Mouse (Mus musculus): ENCODE measurements around the gene Sh2d2a.
"Not testable (repeated sequence)": the region's sequence is repeated elsewhere in the genome, so short reads cannot be mapped to it uniquely, and the experiment has no call there.

The Sh2d2a gene

GRCm38 (mm10) chr3:87846650-87847110 is at the start of gene Sh2d2a:
Sh2d2a (plus strand) TSS chr3:87846755.
- peak; percentile 89 for DNase-seq (ENCODE audit: low spot score)

GRCm38 (mm10) chr3:87801681-87802080 is 44.9 kb upstream of the Sh2d2a start:
- no peak for DNase-seq (ENCODE audit: low spot score)

GRCm38 (mm10) chr3:87804038-87804677 is 42.4 kb upstream of the Sh2d2a start:
- DNase-seq (ENCODE audit: low spot score): no peak

- DNase-seq (ENCODE audit: low spot score): no peak
Observed at GRCm38 (mm10) chr3:87809322-87809962, 37.1 kb upstream of the Sh2d2a start.

GRCm38 (mm10) chr3:87811297-87811696 is 35.3 kb upstream of the Sh2d2a start:
- no peak for DNase-seq (ENCODE audit: low spot score)

- DNase-seq (ENCODE audit: low spot score): no peak
Observed at GRCm38 (mm10) chr3:87812413-87812812, 34.1 kb upstream of the Sh2d2a start.

- no peak for DNase-seq (ENCODE audit: low spot score)
Observed at GRCm38 (mm10) chr3:87812873-87813272, 33.7 kb upstream of the Sh2d2a start.

- no peak for DNase-seq (ENCODE audit: low spot score)
Observed at GRCm38 (mm10) chr3:87816166-87816565, 30.4 kb upstream of the Sh2d2a start.

GRCm38 (mm10) chr3:87816646-87817093 is 29.9 kb upstream of the Sh2d2a start:
- peak; percentile 69 for DNase-seq (ENCODE audit: low spot score)

GRCm38 (mm10) chr3:87818226-87818625 is 28.3 kb upstream of the Sh2d2a start:
- no peak for DNase-seq (ENCODE audit: low spot score)

GRCm38 (mm10) chr3:87824206-87824605 is 22.3 kb upstream of the Sh2d2a start, which contains the start of gene Pear1:
Pear1 (minus strand) TSS chr3:87824306.
- DNase-seq (ENCODE audit: low spot score): not testable (repeated sequence)

- no peak for DNase-seq (ENCODE audit: low spot score)
Observed at GRCm38 (mm10) chr3:87828435-87828834, 18.1 kb upstream of the Sh2d2a start.

GRCm38 (mm10) chr3:87829025-87829424 is 17.5 kb upstream of the Sh2d2a start:
- no peak for DNase-seq (ENCODE audit: low spot score)

GRCm38 (mm10) chr3:87832109-87832859 is 14.3 kb upstream of the Sh2d2a start:
- peak; percentile 28 for DNase-seq (ENCODE audit: low spot score)

- DNase-seq (ENCODE audit: low spot score): peak; percentile 38
Observed at GRCm38 (mm10) chr3:87833482-87833881, 13.1 kb upstream of the Sh2d2a start.

GRCm38 (mm10) chr3:87838622-87839021 is 7.9 kb upstream of the Sh2d2a start:
- peak; percentile 69 for DNase-seq (ENCODE audit: low spot score)

- DNase-seq (ENCODE audit: low spot score): no peak
Observed at GRCm38 (mm10) chr3:87840858-87841257, 5.7 kb upstream of the Sh2d2a start.

- DNase-seq (ENCODE audit: low spot score): peak; percentile 60
Observed at GRCm38 (mm10) chr3:87844981-87845380, 1.6 kb upstream of the Sh2d2a start.

GRCm38 (mm10) chr3:87846186-87846585 is 369 bp upstream of the Sh2d2a start:
- DNase-seq (ENCODE audit: low spot score): no peak

GRCm38 (mm10) chr3:87847680-87848079 is 1.1 kb downstream of the Sh2d2a start:
- DNase-seq (ENCODE audit: low spot score): peak; percentile 74

GRCm38 (mm10) chr3:87849117-87849516 is 2.6 kb downstream of the Sh2d2a start:
- no peak for DNase-seq (ENCODE audit: low spot score)

- DNase-seq (ENCODE audit: low spot score): no peak
Observed at GRCm38 (mm10) chr3:87854795-87855568, 8.4 kb downstream of the Sh2d2a start.
